Mouse (Mus musculus): Measurements from ENCODE around the gene Kcnh8.

Gene Kcnh8

GRCm38 (mm10) chr17:52602093-52602780 lies at the start of gene Kcnh8:
Gene Kcnh8, plus strand, starts transcription at chr17:52602709.
- peak; percentile 1 for DNase-seq

DNA sequence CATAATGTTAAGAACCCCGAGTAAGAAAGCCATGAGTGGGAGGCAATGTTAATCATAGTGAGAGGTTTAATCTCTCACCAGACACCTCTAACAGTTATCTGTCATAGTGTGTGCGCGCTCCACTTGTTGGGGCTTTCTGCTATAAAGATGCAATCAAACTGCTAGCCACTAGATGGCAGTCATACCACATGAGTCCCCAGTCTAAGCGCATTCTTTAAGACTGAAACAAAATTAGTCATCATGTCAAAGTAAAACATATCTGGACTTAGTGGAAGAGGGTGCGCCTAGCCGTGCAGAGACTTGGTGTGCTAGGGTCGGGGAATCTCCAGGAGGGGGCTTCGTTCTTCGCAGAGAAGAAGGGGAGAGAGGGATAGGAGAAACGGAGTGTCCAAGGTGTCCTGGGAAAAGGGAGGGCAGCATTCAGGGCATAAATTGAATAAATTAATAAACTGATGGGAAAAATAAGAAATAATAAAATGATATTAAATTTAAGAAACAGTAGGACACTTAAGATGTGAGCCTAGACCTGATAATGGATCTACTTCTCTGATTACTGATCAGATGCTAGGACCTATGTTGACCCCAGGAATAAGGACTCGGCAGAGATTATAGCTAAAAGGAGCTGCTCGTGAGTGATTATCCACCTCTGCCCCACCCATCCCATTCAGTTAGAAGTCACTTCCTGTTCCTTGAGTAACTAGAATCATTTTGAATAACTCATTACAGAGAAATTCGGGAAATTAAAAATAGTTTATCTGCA lies 42.4 kb upstream of the Kcnh8 start:
- peak; percentile 54 for DNase-seq

- DNase-seq = no peak
Observed at GRCm38 (mm10) chr17:52565467-52566155, 36.9 kb upstream of the Kcnh8 start.

GRCm38 (mm10) chr17:52569584-52570270 lies 32.8 kb upstream of the Kcnh8 start:
- no peak for DNase-seq

- no peak for DNase-seq
Observed at GRCm38 (mm10) chr17:52572229-52572628, 30.3 kb upstream of the Kcnh8 start.

- no peak for DNase-seq
Observed at GRCm38 (mm10) chr17:52591503-52592194, 10.9 kb upstream of the Kcnh8 start.

DNA sequence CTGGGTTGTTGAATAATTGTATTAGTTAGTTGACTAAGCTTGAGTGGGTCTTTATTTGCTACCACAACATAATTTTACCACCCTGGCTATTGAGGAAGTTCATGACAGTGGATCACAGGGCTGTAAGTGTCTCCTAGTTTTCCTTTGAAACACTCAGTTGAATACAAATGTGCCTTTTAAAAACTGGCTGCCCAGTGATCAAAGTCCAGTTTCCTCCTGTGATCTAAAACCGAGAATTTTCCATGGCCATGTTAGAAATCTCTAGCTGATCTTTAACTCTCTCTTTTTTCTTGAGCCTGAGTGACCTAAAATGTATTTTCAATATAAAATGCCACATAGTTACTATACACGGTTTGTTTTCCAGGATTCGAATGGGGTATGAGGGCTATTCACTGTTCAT lies 3.4 kb upstream of the Kcnh8 start:
- DNase-seq = no peak

- DNase-seq = peak; percentile 51
Observed at GRCm38 (mm10) chr17:52600882-52601371, 1.6 kb upstream of the Kcnh8 start.

GRCm38 (mm10) chr17:52602781-52603170 lies 267 bp downstream of the Kcnh8 start:
- no peak for DNase-seq

- DNase-seq = no peak
Observed at GRCm38 (mm10) chr17:52603411-52603810, 902 bp downstream of the Kcnh8 start.

DNA sequence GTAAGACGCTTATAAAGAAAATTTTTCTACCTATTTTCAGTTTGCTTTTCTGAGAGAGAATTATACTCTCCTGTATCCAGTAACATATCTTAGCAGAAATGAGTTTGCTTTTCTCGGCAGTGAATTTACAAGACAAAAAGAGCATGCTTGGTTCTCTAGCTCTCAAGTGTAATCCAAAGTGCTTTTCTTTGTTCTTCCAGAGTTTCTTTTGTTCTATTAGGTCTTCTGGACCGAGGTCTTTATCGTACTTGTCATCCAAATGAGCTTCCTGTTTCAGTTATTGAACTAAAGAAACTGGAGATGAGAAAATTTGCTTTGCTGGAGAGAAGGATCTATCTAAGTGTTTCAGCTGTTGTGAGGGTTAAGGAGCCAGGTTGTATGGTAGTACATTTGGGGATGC lies 8.9 kb downstream of the Kcnh8 start:
- no peak for DNase-seq

GRCm38 (mm10) chr17:52649186-52649585 lies 46.7 kb downstream of the Kcnh8 start:
- DNase-seq = no peak

DNA sequence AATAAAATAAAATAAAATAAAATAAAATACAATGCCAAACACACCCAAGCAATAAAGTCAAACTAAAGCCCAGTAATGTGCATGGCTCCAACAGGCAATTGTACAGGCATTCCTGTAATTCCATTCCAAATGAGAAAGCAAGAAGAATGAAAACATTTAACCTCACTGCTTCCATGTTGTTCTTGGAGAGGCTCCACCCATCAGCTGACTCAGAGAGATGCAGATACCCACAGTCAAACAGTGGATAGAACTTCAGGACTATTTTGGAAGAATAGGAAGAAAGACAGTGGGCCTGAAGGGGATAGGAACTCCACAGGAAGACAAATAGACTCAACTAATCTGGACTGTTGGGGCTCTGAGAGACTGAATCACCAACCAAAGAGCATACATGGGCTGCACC lies 89.5 kb downstream of the Kcnh8 start:
- DNase-seq = no peak

DNA sequence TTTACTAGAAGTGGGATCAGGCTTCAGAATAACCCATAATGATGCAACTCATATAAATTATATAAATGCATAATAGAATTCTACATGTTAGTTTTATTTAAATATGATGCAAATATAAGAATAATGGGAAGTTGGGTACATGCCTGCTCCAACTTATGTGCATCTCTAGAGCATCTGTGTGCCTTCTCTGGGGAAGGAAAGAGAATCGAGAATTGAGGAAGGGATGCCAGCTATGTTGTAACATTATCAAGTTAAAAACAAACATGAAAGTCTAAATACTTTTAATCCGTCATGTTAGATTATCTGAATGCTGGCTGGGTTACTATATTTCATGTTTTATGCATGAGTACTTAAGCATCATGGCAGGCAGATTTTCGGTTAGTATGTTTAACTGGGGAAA lies 99.4 kb downstream of the Kcnh8 start:
- DNase-seq = no peak

DNA sequence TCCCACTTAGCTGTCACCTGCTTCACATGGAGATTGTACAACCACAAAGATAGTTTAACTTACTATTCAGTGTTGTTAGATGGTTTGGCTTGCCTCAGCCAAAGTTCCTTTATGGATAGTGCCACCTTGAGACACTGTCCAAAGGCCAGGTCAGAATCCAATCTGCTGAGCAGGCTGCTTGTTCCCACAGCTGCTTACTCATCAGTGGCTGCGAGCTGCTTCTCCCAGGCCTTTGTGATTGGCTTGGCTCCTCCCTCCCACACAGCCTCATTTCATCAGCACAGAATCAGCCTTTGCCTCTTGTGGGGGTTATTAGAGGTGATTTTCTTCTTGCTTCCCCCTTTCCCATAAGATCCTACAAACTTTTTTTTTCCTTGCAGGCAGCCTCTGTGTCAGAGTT lies 109.8 kb downstream of the Kcnh8 start:
- no peak for DNase-seq

- no peak for DNase-seq
Observed at GRCm38 (mm10) chr17:52722214-52722613, 119.7 kb downstream of the Kcnh8 start.

GRCm38 (mm10) chr17:52728806-52729205 lies 126.3 kb downstream of the Kcnh8 start:
- DNase-seq = no peak

- no peak for DNase-seq
Observed at GRCm38 (mm10) chr17:52738436-52738835, 135.9 kb downstream of the Kcnh8 start.

GRCm38 (mm10) chr17:52788151-52788550 lies 185.6 kb downstream of the Kcnh8 start:
- DNase-seq = no peak

GRCm38 (mm10) chr17:52804463-52804862 lies 202.0 kb downstream of the Kcnh8 start:
- DNase-seq = no peak

DNA sequence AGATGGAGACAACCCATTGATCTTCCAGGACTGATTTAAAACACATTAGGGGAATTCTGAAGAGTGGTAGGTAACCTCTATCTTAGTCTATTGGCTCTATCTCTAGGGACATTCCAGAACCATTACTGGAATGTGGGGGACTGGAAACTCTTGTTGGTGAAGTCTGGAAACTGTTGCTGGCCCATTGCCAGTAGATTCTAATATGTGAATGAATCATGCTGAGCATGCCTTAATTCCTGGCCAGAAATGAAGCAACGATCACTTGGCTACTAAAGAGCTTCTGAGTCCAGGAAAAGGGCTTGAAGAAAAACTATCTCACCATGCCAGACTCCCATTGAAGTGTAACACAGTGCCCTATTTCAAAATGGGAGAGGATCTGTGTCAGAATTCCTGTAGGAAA lies 208.3 kb downstream of the Kcnh8 start:
- peak; percentile 6 for DNase-seq

DNA sequence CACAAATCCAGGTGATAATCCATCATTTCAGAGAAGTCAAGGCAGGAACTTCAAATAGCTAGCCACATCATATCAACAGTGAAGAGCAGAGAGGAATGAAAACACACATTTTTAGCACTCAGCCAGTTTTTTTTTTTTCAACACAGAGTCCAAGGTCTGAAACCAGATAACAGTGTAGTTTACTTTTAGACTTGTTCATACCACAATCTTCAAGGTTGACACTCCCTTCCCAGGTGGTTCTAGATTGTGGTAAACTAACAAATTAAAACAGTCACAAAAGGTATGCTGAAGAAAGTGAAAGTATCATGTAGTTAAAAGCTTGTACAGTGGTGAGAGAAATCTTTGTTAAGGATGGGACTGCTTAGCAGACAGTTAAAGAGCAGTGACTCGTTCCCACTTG lies 216.5 kb downstream of the Kcnh8 start:
- DNase-seq = no peak

DNA sequence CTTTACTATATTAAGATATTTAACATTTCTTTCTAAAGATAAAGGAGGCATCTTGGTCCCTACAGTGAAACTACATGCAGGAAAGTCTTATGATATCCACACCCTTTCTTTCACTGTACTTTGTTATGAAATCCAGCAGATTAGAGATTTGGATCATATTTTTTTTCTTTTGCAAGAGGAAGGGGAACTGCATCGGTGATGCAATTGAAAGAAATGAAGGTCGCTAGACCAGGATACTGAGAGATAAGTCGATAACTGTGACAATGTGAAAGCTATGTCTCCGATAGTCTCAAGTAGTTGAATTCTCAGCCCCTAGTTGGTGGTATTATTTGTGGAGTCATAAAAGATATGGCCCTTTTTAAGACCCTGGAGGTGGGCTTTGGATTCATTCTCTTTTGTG lies 227.2 kb downstream of the Kcnh8 start:
- no peak for DNase-seq

All from lung, postnatal 10 days (tissue).